17 mouse cellular contexts compared by ENCODE assay signal in genomic region chr7:130640681-130641080, GRCm38 (mm10).
A peak's percentile ranks its signal among the peaks of the same experiment; 100 is the strongest.
DNase-seq lines count a peak whose midpoint lies in the region; ATAC-seq and TF ChIP-seq lines count a peak whose summit lies in the region.
"Had no signal": no experiment of that assay in that cellular context is flagged by ENCODE, and none has a peak within 500 bp of the region (broad histone marks: within the 10 kb centered on the region; RNA-seq: fewer than 3 reads in every experiment).

No protein-coding gene starts in this region.

- peaks cover 9% of the 10 kb centered on the region; the same call in 1 of the 2 replicates for H3K4me1 ChIP-seq in lung, postnatal 0 days (ENCODE audit: insufficient read depth, low read depth, low read length)
- H3K4me1 ChIP-seq in hindbrain, postnatal 0 days (ENCODE audit: insufficient read depth, low read length) = no peaks in the 10 kb centered on the region; the same call in 1 of the 2 replicates

- no peak overlapping the region for H3K4me3 ChIP-seq in lung, postnatal 0 days (ENCODE audit: low read depth, low read length)
- H3K4me3 ChIP-seq in hindbrain, postnatal 0 days (ENCODE audit: low read length) = no peak overlapping the region
- H3K4me3 ChIP-seq: heart, embryonic 10.5 days; hindbrain, embryonic 10.5 days; liver, embryonic 12.5 days; midbrain, embryonic 10.5 days; myocyte had no signal

- WGBS in lung, postnatal 0 days = 55% methylated on average over 9 of the region's 9 CpGs
- 75% methylated on average over 9 of the region's 9 CpGs for WGBS in hindbrain, postnatal 0 days

- H3K9me3 ChIP-seq in lung, postnatal 0 days (ENCODE audit: low read length) = no peaks in the 10 kb centered on the region
- H3K9me3 ChIP-seq in hindbrain, postnatal 0 days (ENCODE audit: low read length) = no peaks in the 10 kb centered on the region
- H3K9me3 ChIP-seq: heart, embryonic 10.5 days; hindbrain, embryonic 10.5 days; liver, embryonic 12.5 days; midbrain, embryonic 10.5 days had no signal

- H3K36me3 ChIP-seq in lung, postnatal 0 days (ENCODE audit: insufficient read depth, low read length) = no peaks in the 10 kb centered on the region
- no peaks in the 10 kb centered on the region for H3K36me3 ChIP-seq in hindbrain, postnatal 0 days (ENCODE audit: insufficient read depth, low read length)
- H3K36me3 ChIP-seq: G1E; heart, embryonic 10.5 days; hindbrain, embryonic 10.5 days; liver, embryonic 12.5 days; midbrain, embryonic 10.5 days had no signal

- H3K9ac ChIP-seq in lung, postnatal 0 days (replicated peaks; ENCODE audit: low read depth) = no peak overlapping the region
- H3K9ac ChIP-seq in hindbrain, postnatal 0 days (replicated peaks; ENCODE audit: low read length) = no peak overlapping the region
- H3K9ac ChIP-seq: liver, embryonic 12.5 days had no signal

- peak; percentile 83 for ATAC-seq in lung, postnatal 0 days
- ATAC-seq in hindbrain, postnatal 0 days = no peak
- ATAC-seq: intestine, embryonic 16.5 days; liver, embryonic 12.5 days had no signal

- DNase-seq in frontal cortex, adult 2 months (ENCODE audit: extremely low spot score in 1 of 2, low spot score in 1 of 2) = peak; percentile 16 to 44
- DNase-seq in frontal cortex, postnatal 14 days (ENCODE audit: low spot score in 2 of 2) = no peak
- DNase-seq in right cerebral cortex, postnatal 10 days (ENCODE audit: low spot score in 2 of 2) = peak; percentile 33 to 38
- no peak for DNase-seq in right cerebral cortex, adult 18-20 months
- peak; percentile 93 for DNase-seq in lung, postnatal 0 days (ENCODE audit: low spot score)
- no peak for DNase-seq in natural killer cell, adult 2 months (ENCODE audit: low spot score in 2 of 2)
- DNase-seq in hindbrain, postnatal 0 days (ENCODE audit: low spot score) = no peak
- DNase-seq in urinary bladder, adult 18-20 months (ENCODE audit: low spot score in 2 of 2) = no peak
- DNase-seq: cerebellum, postnatal 36 days; kidney, postnatal 4 days had no signal

- no peak for TF ChIP-seq CTCF in lung, postnatal 0 days (IDR thresholded peaks at IDR 0.05)
- TF ChIP-seq CTCF in hindbrain, postnatal 0 days (IDR thresholded peaks at IDR 0.05; ENCODE audit: low read depth) = no peak

- no peak overlapping the region for H3K4me2 ChIP-seq in lung, postnatal 0 days (replicated peaks; ENCODE audit: low read depth, low read length)
- H3K4me2 ChIP-seq in hindbrain, postnatal 0 days (ENCODE audit: low read depth, low read length) = no peak overlapping the region
- H3K4me2 ChIP-seq: liver, embryonic 12.5 days had no signal

- H3K27me3 ChIP-seq in lung, postnatal 0 days (replicated peaks; ENCODE audit: insufficient read depth, low read length) = no peaks in the 10 kb centered on the region
- H3K27me3 ChIP-seq in hindbrain, postnatal 0 days (ENCODE audit: insufficient read depth, low read length) = no peaks in the 10 kb centered on the region
- H3K27me3 ChIP-seq: liver, embryonic 12.5 days had no signal

- TF ChIP-seq EP300 in lung, postnatal 0 days (IDR thresholded peaks at IDR 0.05) = peak; percentile 90

- H3K27ac ChIP-seq in lung, postnatal 0 days (ENCODE audit: low read length) = peak overlapping the region; percentile 77
- no peak overlapping the region for H3K27ac ChIP-seq in hindbrain, postnatal 0 days
- H3K27ac ChIP-seq: heart, embryonic 10.5 days; hindbrain, embryonic 10.5 days; liver, embryonic 12.5 days; midbrain, embryonic 10.5 days had no signal

Comparison
In these comparisons a context has a peak if more than half of its experiments do, and no peak if none do; other contexts are left out.
1. DNase-seq: peak in frontal cortex, adult 2 months (2 of 2), right cerebral cortex, postnatal 10 days (2 of 2) and lung, postnatal 0 days (single experiment); none in frontal cortex, postnatal 14 days (0 of 2), right cerebral cortex, adult 18-20 months (single experiment), natural killer cell, adult 2 months (0 of 2), hindbrain, postnatal 0 days (single experiment) and urinary bladder, adult 18-20 months (0 of 2).